Mouse (Mus musculus): Measurements from ENCODE around the gene Gm47959. TPM values are rescaled to one million over a fixed set of nuclear protein-coding genes. Genes with fewer than 3 reads are reported as not detected.
A peak's percentile ranks its signal among the peaks of the same experiment; 100 is the strongest.
"Not testable (repeated sequence)": the region's sequence is repeated elsewhere in the genome, so short reads cannot be mapped to it uniquely, and the experiment has no call there.

Gene Gm47959
- polyA plus RNA-seq (2014; fragmentation: Nextera tagmentation; extraction: Ambion mirVana) = not detected in 2 replicates

- not testable (repeated sequence) for H3K9ac ChIP-seq (ENCODE audit: low read depth, low read length); H3K4me3 ChIP-seq (ENCODE audit: low read depth, low read length); H3K4me1 ChIP-seq (ENCODE audit: control insufficient read depth, insufficient read depth, low read length); H3K9me3 ChIP-seq (replicated peaks; ENCODE audit: control insufficient read depth, low read length); H3K27ac ChIP-seq (ENCODE audit: low read depth, low read length); H3K4me2 ChIP-seq; H3K36me3 ChIP-seq (ENCODE audit: control insufficient read depth, insufficient read depth, low read length); ATAC-seq (replicated peaks; ENCODE audit: insufficient number of reproducible peaks, low FRiP score, low TSS enrichment); H3K27me3 ChIP-seq (ENCODE audit: control insufficient read depth, insufficient read depth, low read length)
- 87% methylated on average over 8 of the region's 9 CpGs for WGBS (ENCODE audit: insufficient replicate concordance)
These were observed at the start of gene Gm47959 for GRCm38 (mm10) chr1:83000306-83000705. TSS of gene Gm47959 (plus strand) at chr1:83000548.

GRCm38 (mm10) chr1:82955913-82956312 is 44.4 kb upstream of the Gm47959 start, which contains the start of gene Gm7544:
TSS of gene Gm7544 (minus strand) at chr1:82956013.
- H3K27ac ChIP-seq (ENCODE audit: low read depth, low read length); H3K4me2 ChIP-seq; H3K9me3 ChIP-seq (replicated peaks; ENCODE audit: control insufficient read depth, low read length); H3K9ac ChIP-seq (ENCODE audit: low read depth, low read length); H3K27me3 ChIP-seq (ENCODE audit: control insufficient read depth, insufficient read depth, low read length); H3K4me1 ChIP-seq (ENCODE audit: control insufficient read depth, insufficient read depth, low read length); H3K36me3 ChIP-seq (ENCODE audit: control insufficient read depth, insufficient read depth, low read length); ATAC-seq (replicated peaks; ENCODE audit: insufficient number of reproducible peaks, low FRiP score, low TSS enrichment); H3K4me3 ChIP-seq (ENCODE audit: low read depth, low read length): not testable (repeated sequence)

- no peak within 1 kb of the TSS for H3K4me3 ChIP-seq (ENCODE audit: low read depth, low read length)
- H3K4me2 ChIP-seq = no peak within 1 kb of the TSS
- H3K36me3 ChIP-seq (ENCODE audit: control insufficient read depth, insufficient read depth, low read length) = no peaks in the 10 kb centered on the region
- no peak within 1 kb of the TSS for H3K27ac ChIP-seq (ENCODE audit: low read depth, low read length)
- no peak for ATAC-seq (replicated peaks; ENCODE audit: insufficient number of reproducible peaks, low FRiP score, low TSS enrichment)
- H3K9ac ChIP-seq (ENCODE audit: low read depth, low read length) = no peak within 1 kb of the TSS
- H3K4me1 ChIP-seq (ENCODE audit: control insufficient read depth, insufficient read depth, low read length) = no peaks in the 10 kb centered on the region
- no peaks in the 10 kb centered on the region for H3K9me3 ChIP-seq (replicated peaks; ENCODE audit: control insufficient read depth, low read length)
- H3K27me3 ChIP-seq (ENCODE audit: control insufficient read depth, insufficient read depth, low read length) = no peaks in the 10 kb centered on the region
- WGBS (ENCODE audit: insufficient replicate concordance) = 75% methylated on average over 11 of the region's 11 CpGs
These were observed 40.4 kb upstream of the Gm47959 start, which contains the start of gene Gm47955 for GRCm38 (mm10) chr1:82959870-82960385. TSS of gene Gm47955 (plus strand) at chr1:82960286.

- Histone ChIP-seq H3K9ac (ENCODE audit: low read depth, low read length) (no peak overlapping the region), H3K27ac (ENCODE audit: low read depth, low read length) (no peak overlapping the region), H3K27me3 (ENCODE audit: control insufficient read depth, insufficient read depth, low read length) (no peaks in the 10 kb centered on the region), H3K4me1 (ENCODE audit: control insufficient read depth, insufficient read depth, low read length) (peaks cover 2% of the 10 kb centered on the region; the same call in 1 of the 2 replicates), H3K4me3 (ENCODE audit: low read depth, low read length) (no peak overlapping the region), H3K9me3 (replicated peaks; ENCODE audit: control insufficient read depth, low read length) (no peaks in the 10 kb centered on the region), H3K36me3 (ENCODE audit: control insufficient read depth, insufficient read depth, low read length) (no peaks in the 10 kb centered on the region), H3K4me2 (no peak overlapping the region)
- no peak for ATAC-seq (replicated peaks; ENCODE audit: insufficient number of reproducible peaks, low FRiP score, low TSS enrichment)
- 73% methylated on average over 3 of the region's 3 CpGs for WGBS (ENCODE audit: insufficient replicate concordance)
These were observed 33.9 kb upstream of the Gm47959 start for GRCm38 (mm10) chr1:82966413-82966812.

GRCm38 (mm10) chr1:82972046-82972445 is 28.3 kb upstream of the Gm47959 start:
- Histone ChIP-seq H3K4me3 (ENCODE audit: low read depth, low read length) (no peak overlapping the region), H3K36me3 (ENCODE audit: control insufficient read depth, insufficient read depth, low read length) (no peaks in the 10 kb centered on the region), H3K27ac (ENCODE audit: low read depth, low read length) (peak overlapping the region; percentile 52), H3K4me1 (ENCODE audit: control insufficient read depth, insufficient read depth, low read length) (peaks cover 27% of the 10 kb centered on the region), H3K9me3 (replicated peaks; ENCODE audit: control insufficient read depth, low read length) (no peaks in the 10 kb centered on the region), H3K4me2 (peak overlapping the region; percentile 3; the same call in 1 of the 2 replicates), H3K9ac (ENCODE audit: low read depth, low read length) (no peak overlapping the region), H3K27me3 (ENCODE audit: control insufficient read depth, insufficient read depth, low read length) (no peaks in the 10 kb centered on the region)
- 11% methylated on average over 4 of the region's 4 CpGs for WGBS (ENCODE audit: insufficient replicate concordance)
- ATAC-seq (replicated peaks; ENCODE audit: insufficient number of reproducible peaks, low FRiP score, low TSS enrichment) = peak; percentile 69

GRCm38 (mm10) chr1:82973244-82973643 is 27.1 kb upstream of the Gm47959 start:
- 74% methylated on average over 1 of the region's 1 CpGs for WGBS (ENCODE audit: insufficient replicate concordance)
- H3K36me3 ChIP-seq (ENCODE audit: control insufficient read depth, insufficient read depth, low read length) = no peaks in the 10 kb centered on the region
- peaks cover 27% of the 10 kb centered on the region for H3K4me1 ChIP-seq (ENCODE audit: control insufficient read depth, insufficient read depth, low read length)
- H3K4me3 ChIP-seq (ENCODE audit: low read depth, low read length) = no peak overlapping the region
- no peak overlapping the region for H3K9ac ChIP-seq (ENCODE audit: low read depth, low read length)
- H3K27me3 ChIP-seq (ENCODE audit: control insufficient read depth, insufficient read depth, low read length) = no peaks in the 10 kb centered on the region
- H3K27ac ChIP-seq (ENCODE audit: low read depth, low read length) = 0 out of 2 replicates have a peak overlapping the region, but pooled peaks have one; percentile 70
- no peak for ATAC-seq (replicated peaks; ENCODE audit: insufficient number of reproducible peaks, low FRiP score, low TSS enrichment)
- H3K4me2 ChIP-seq = no peak overlapping the region
- no peaks in the 10 kb centered on the region for H3K9me3 ChIP-seq (replicated peaks; ENCODE audit: control insufficient read depth, low read length)

GRCm38 (mm10) chr1:82973901-82974300 is 26.4 kb upstream of the Gm47959 start:
- Histone ChIP-seq H3K9me3 (replicated peaks; ENCODE audit: control insufficient read depth, low read length) (no peaks in the 10 kb centered on the region), H3K9ac (ENCODE audit: low read depth, low read length) (no peak overlapping the region), H3K4me1 (ENCODE audit: control insufficient read depth, insufficient read depth, low read length) (peaks cover 27% of the 10 kb centered on the region), H3K27ac (ENCODE audit: low read depth, low read length) (peak overlapping the region; percentile 70), H3K27me3 (ENCODE audit: control insufficient read depth, insufficient read depth, low read length) (no peaks in the 10 kb centered on the region), H3K36me3 (ENCODE audit: control insufficient read depth, insufficient read depth, low read length) (no peaks in the 10 kb centered on the region), H3K4me3 (ENCODE audit: low read depth, low read length) (no peak overlapping the region), H3K4me2 (peak overlapping the region; percentile 34)
- WGBS (ENCODE audit: insufficient replicate concordance) = 43% methylated on average over 6 of the region's 6 CpGs
- ATAC-seq (replicated peaks; ENCODE audit: insufficient number of reproducible peaks, low FRiP score, low TSS enrichment) = no peak

- no peak overlapping the region for H3K4me3 ChIP-seq (ENCODE audit: low read depth, low read length)
- H3K4me2 ChIP-seq = peak overlapping the region; percentile 34
- WGBS (ENCODE audit: insufficient replicate concordance) = 57% methylated on average over 9 of the region's 9 CpGs
- ATAC-seq (replicated peaks; ENCODE audit: insufficient number of reproducible peaks, low FRiP score, low TSS enrichment) = peak; percentile 86
- H3K9ac ChIP-seq (ENCODE audit: low read depth, low read length) = no peak overlapping the region
- H3K9me3 ChIP-seq (replicated peaks; ENCODE audit: control insufficient read depth, low read length) = no peaks in the 10 kb centered on the region
- no peaks in the 10 kb centered on the region for H3K36me3 ChIP-seq (ENCODE audit: control insufficient read depth, insufficient read depth, low read length)
- no peaks in the 10 kb centered on the region for H3K27me3 ChIP-seq (ENCODE audit: control insufficient read depth, insufficient read depth, low read length)
- peaks cover 27% of the 10 kb centered on the region for H3K4me1 ChIP-seq (ENCODE audit: control insufficient read depth, insufficient read depth, low read length)
- H3K27ac ChIP-seq (ENCODE audit: low read depth, low read length) = peak overlapping the region; percentile 70
These were observed 26.0 kb upstream of the Gm47959 start for GRCm38 (mm10) chr1:82974342-82974741.

GRCm38 (mm10) chr1:82975750-82976149 is 24.6 kb upstream of the Gm47959 start:
- 71% methylated on average over 5 of the region's 5 CpGs for WGBS (ENCODE audit: insufficient replicate concordance)
- Histone ChIP-seq H3K4me1 (ENCODE audit: control insufficient read depth, insufficient read depth, low read length) (peaks cover 27% of the 10 kb centered on the region), H3K4me2 (no peak overlapping the region), H3K36me3 (ENCODE audit: control insufficient read depth, insufficient read depth, low read length) (no peaks in the 10 kb centered on the region), H3K4me3 (ENCODE audit: low read depth, low read length) (no peak overlapping the region), H3K27ac (ENCODE audit: low read depth, low read length) (no peak overlapping the region), H3K27me3 (ENCODE audit: control insufficient read depth, insufficient read depth, low read length) (no peaks in the 10 kb centered on the region), H3K9me3 (replicated peaks; ENCODE audit: control insufficient read depth, low read length) (no peaks in the 10 kb centered on the region), H3K9ac (ENCODE audit: low read depth, low read length) (no peak overlapping the region)
- ATAC-seq (replicated peaks; ENCODE audit: insufficient number of reproducible peaks, low FRiP score, low TSS enrichment) = no peak

Data from heart, embryonic 11.5 days (tissue).